Mouse (Mus musculus) frontal cortex, adult 2 months (tissue): ENCODE measurements around the gene Fndc11. TPM values are rescaled to one million over a fixed set of nuclear protein-coding genes. Genes with fewer than 3 reads are reported as not detected.

ENCODE experiments used
- DNase-seq, 2 experiments: peaks; one replicate each; pipeline ENCODE4 v3.0.0; 2022; ENCODE audit warnings: low spot score in 1 of 2; ENCODE audit errors: extremely low spot score in 1 of 2
- polyA plus RNA-seq: library from polyadenylated mRNA; depleted of rRNA; stranded (reverse); fragments of >200 nt; gene quantifications from 2 replicates; pipeline ENCODE4 v1.2.3, GENCODE M21; 2012; rRNA removed

Gene Fndc11
- polyA plus RNA-seq, 1 experiment = 0.14 TPM

DNA sequence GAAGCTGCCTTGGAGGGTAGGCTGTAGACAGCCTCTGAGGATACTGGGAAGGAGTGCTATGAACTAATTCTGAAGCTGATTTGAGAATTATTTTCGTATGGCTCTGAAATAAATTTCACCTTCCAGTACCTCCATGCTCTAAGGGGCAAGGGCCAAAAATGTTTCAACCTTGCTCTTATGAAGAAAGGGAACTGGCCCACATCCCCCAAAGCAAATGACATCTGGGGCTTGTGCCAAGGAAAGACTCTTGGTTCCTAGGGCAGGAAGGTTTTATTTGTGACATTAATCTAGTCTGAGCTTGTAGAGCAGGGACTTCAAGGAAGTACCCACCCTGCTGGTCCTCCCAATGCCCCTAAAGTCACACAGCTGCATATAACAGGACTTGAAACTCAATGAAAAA, 32.0 kb downstream of the Fndc11 start:
- DNase-seq = no peak

DNA sequence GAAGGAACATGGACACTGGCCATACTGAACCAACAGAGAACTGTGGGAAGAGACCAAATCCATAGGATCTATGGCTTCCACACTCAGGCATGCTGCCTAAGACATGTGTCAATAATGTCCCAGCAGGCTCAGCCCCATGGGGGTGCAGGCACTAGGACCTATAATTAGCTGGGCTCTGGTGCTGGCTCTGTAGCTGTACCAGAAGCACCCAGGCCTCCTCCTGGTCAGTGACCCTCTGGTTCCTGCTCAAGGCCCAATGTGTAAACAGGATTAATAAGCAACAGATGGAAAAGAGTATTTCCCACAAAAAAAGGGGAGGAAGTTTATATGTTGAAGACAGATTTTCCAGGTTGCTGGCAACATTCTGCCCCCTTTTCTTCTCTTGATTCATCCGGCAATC, 33.4 kb downstream of the Fndc11 start:
- no peak for DNase-seq

- no peak for DNase-seq
Observed at GRCm38 (mm10) chr2:181266839-181267238, 47.0 kb downstream of the Fndc11 start.

- no peak for DNase-seq
Observed at GRCm38 (mm10) chr2:181272092-181272491, 52.3 kb downstream of the Fndc11 start.

Other genes starting within 250 kb of the Fndc11 start
- gene Col20a1, start 233.5 kb upstream of the Fndc11 start, polyA plus RNA-seq = 4.1 TPM in 2 replicates
- gene Chrna4, start 176.5 kb upstream of the Fndc11 start, polyA plus RNA-seq = 12.3 and 13.7 TPM in 2 replicates
- 167 and 170 TPM in 2 replicates for gene Kcnq2, start 84.7 kb upstream of the Fndc11 start, polyA plus RNA-seq
- 939 and 990 TPM in 2 replicates for gene Eef1a2, start 63.0 kb upstream of the Fndc11 start, polyA plus RNA-seq
- 117 and 142 TPM in 2 replicates for gene Ppdpf, start 32.8 kb upstream of the Fndc11 start, polyA plus RNA-seq
- gene Ptk6, start 17.2 kb upstream of the Fndc11 start, polyA plus RNA-seq = 0.04 and 0.08 TPM in 2 replicates
- 0.44 and 0.50 TPM in 2 replicates for gene Srms, start 6.8 kb upstream of the Fndc11 start, polyA plus RNA-seq
- 3.0 TPM in 2 replicates for gene Helz2, start 22.0 kb downstream of the Fndc11 start, polyA plus RNA-seq
- gene Gmeb2, start 68.0 kb downstream of the Fndc11 start, polyA plus RNA-seq = 20.8 and 21.7 TPM in 2 replicates
- gene Stmn3, start 94.5 kb downstream of the Fndc11 start, polyA plus RNA-seq = 725 and 731 TPM in 2 replicates
- 71.9 and 77.1 TPM in 2 replicates for gene Rtel1, start 99.7 kb downstream of the Fndc11 start, polyA plus RNA-seq
- 87.9 and 93.7 TPM in 2 replicates for gene Zgpat, start 144.9 kb downstream of the Fndc11 start, polyA plus RNA-seq
- 75.8 and 76.8 TPM in 2 replicates for gene Arfrp1, start 145.4 kb downstream of the Fndc11 start, polyA plus RNA-seq
- 71.8 and 72.7 TPM in 2 replicates for gene Lime1, start 160.1 kb downstream of the Fndc11 start, polyA plus RNA-seq
- 6.6 and 6.9 TPM in 2 replicates for gene Zbtb46, start 239.4 kb downstream of the Fndc11 start, polyA plus RNA-seq